Mouse (Mus musculus) G1E (cell line): ENCODE measurements around the gene Zfp683.

Source experiments
- CTCF ChIP-seq: IDR thresholded peaks from 2 replicates; pipeline ENCODE4 v1.5.1; 2012; ENCODE audit warnings: low read depth, low read length, inconsistent platforms, mixed read lengths
- GATA1 ChIP-seq: IDR thresholded peaks from 2 replicates; pipeline ENCODE4 v1.6.1; 2012; ENCODE audit warnings: borderline replicate concordance, low read length, inconsistent platforms, mixed read lengths
- GATA2 ChIP-seq: IDR thresholded peaks from 2 replicates; pipeline ENCODE4 v1.6.1; 2012; ENCODE audit warnings: low read depth, low read length, inconsistent platforms, borderline replicate concordance
- POLR2AphosphoS5 ChIP-seq: IDR thresholded peaks from 2 replicates; pipeline ENCODE4 v1.6.1; 2012; ENCODE audit warnings: low read depth, low read length, inconsistent platforms; ENCODE audit not compliant: insufficient replicate concordance

DNA sequence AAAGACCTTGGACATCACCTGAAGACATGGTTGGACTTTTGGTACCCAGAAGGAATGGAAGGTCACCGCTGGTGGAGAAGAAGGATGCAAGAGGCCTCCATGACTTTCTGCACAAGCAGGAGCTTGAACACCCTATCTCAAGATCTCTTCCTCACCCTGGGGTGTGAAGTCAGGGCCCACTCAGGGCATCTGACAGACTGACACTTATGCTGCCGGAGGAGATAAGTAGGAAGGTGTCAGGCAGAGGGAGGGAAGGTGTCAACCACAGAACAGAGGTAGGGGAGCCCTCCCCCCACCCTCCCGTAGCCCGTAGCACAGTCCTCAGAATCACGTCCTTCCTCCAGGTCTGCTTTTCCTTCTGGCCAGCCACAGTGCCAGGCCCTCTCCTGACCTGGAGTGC is 6.0 kb upstream of the Zfp683 start:
- TF ChIP-seq CTCF, result no peak
- no peak for TF ChIP-seq GATA1
- no peak for TF ChIP-seq POLR2AphosphoS5
- no peak for TF ChIP-seq GATA2
